Mouse (Mus musculus) small intestine, adult 2 months (tissue): Measurements from ENCODE around the gene Vmn1r202. TPM values are rescaled to one million over a fixed set of nuclear protein-coding genes. Genes with fewer than 3 reads are reported as not detected.
"Not testable (repeated sequence)": the region's sequence is repeated elsewhere in the genome, so short reads cannot be mapped to it uniquely, and the experiment has no call there.

Experiments used
- H3K27ac ChIP-seq: fragments of 200-500 bp; 2 replicates; pipeline ENCODE4 v1.5.1; 2012; ENCODE audit warnings: low read depth, low read length, control low read depth, inconsistent platforms; ENCODE audit not compliant: insufficient read depth
- H3K27me3 ChIP-seq: fragments of 200-500 bp; 2 replicates; pipeline ENCODE4 v1.6.1; 2012; ENCODE audit warnings: mild to moderate bottlenecking, moderate library complexity, low read length, inconsistent platforms; ENCODE audit not compliant: control insufficient read depth, insufficient read depth
- H3K36me3 ChIP-seq: fragments of 200-500 bp; 2 replicates; pipeline ENCODE4 v1.6.1; 2012; ENCODE audit warnings: mild to moderate bottlenecking, low read length, control low read depth, inconsistent platforms; ENCODE audit not compliant: control insufficient read depth, insufficient read depth
- H3K4me1 ChIP-seq: fragments of 200-500 bp; 2 replicates; pipeline ENCODE4 v1.6.1; 2012; ENCODE audit warnings: low read length, inconsistent platforms, mixed read lengths; ENCODE audit not compliant: control insufficient read depth, insufficient read depth, insufficient read length
- H3K4me3 ChIP-seq: fragments of 200-500 bp; 2 replicates; pipeline ENCODE4 v1.5.1; 2012; ENCODE audit warnings: low read depth, mild to moderate bottlenecking, control low read depth, inconsistent platforms, low read length, moderate library complexity
- CTCF ChIP-seq: fragments of 200-500 bp; IDR thresholded peaks from 2 replicates; pipeline ENCODE4 v1.5.1; 2012; ENCODE audit warnings: low read depth, mild to moderate bottlenecking, control low read depth, inconsistent platforms, low read length, moderate library complexity, mixed read lengths; ENCODE audit not compliant: insufficient replicate concordance, insufficient read length; ENCODE audit errors: extremely low read depth
- POLR2A ChIP-seq: fragments of 200-500 bp; IDR thresholded peaks from 2 replicates; pipeline ENCODE4 v1.6.1; 2012; ENCODE audit warnings: low read depth, mild to moderate bottlenecking, control low read depth, inconsistent platforms, low read length, moderate library complexity
- WGBS: fragments of 180-500 bp; shearing (Covaris S2); methylation state at CpG from one replicate; pipeline ENCODE4 v1.1.7; 2018; 5-methylcytosine and 5-hydroxymethylcytosine counted together
- polyA plus RNA-seq: library from polyadenylated mRNA; depleted of rRNA; stranded (reverse); fragments of >200 nt; gene quantifications from 2 replicates; pipeline ENCODE4 v1.2.3, GENCODE M21; 2012; rRNA removed

Vmn1r202 gene
- polyA plus RNA-seq = not detected in 2 replicates

GRCm38 (mm10) chr13:22505281-22505680 lies at the start of gene Vmn1r202:
Gene Vmn1r202 (minus strand): TSS chr13:22505381.
- no peaks in the 10 kb centered on the region for H3K4me1 ChIP-seq
- TF ChIP-seq POLR2A (no peak), CTCF (no peak)
- no peaks in the 10 kb centered on the region for H3K27me3 ChIP-seq
- H3K4me3 ChIP-seq = no peak within 1 kb of the TSS
- H3K36me3 ChIP-seq = no peaks in the 10 kb centered on the region
- H3K27ac ChIP-seq = no peak within 1 kb of the TSS

GRCm38 (mm10) chr13:22552898-22553297 lies 47.7 kb upstream of the Vmn1r202 start, which contains the start of gene Vmn1r204:
Gene Vmn1r204 (plus strand): TSS chr13:22553198.
- H3K36me3 ChIP-seq, H3K27me3 ChIP-seq, H3K27ac ChIP-seq, H3K4me1 ChIP-seq, H3K4me3 ChIP-seq: not testable (repeated sequence)
- WGBS = 59% methylated on average over 1 of the region's 1 CpGs

DNA sequence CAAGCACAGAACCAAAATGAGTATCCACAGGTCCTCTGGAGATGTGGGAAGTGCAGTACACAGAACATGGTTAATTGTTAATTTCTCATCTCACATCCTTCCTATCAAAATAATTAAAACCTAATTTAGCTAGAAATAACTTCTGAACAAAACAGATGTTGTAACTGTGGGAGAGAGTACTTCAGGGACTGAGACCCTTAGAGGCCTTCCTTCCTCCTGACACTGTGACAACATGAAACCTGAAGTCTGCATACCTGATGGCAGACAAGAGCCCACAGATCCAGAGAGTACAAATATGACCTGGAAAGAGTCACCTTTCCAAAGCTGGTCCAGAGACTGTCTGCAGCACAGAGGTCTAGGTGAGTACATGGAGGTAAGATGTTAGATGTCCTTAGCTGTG lies 12.6 kb upstream of the Vmn1r202 start, which contains the start of gene Vmn1r203:
TSS of gene Vmn1r203 (plus strand) at position 301 of the 400 bp plus-strand sequence.
- H3K36me3 ChIP-seq = no peaks in the 10 kb centered on the region
- H3K4me3 ChIP-seq = no peak within 1 kb of the TSS
- no peak within 1 kb of the TSS for H3K27ac ChIP-seq
- no peak for TF ChIP-seq CTCF
- TF ChIP-seq POLR2A = no peak
- H3K27me3 ChIP-seq = no peaks in the 10 kb centered on the region
- no peaks in the 10 kb centered on the region for H3K4me1 ChIP-seq

DNA sequence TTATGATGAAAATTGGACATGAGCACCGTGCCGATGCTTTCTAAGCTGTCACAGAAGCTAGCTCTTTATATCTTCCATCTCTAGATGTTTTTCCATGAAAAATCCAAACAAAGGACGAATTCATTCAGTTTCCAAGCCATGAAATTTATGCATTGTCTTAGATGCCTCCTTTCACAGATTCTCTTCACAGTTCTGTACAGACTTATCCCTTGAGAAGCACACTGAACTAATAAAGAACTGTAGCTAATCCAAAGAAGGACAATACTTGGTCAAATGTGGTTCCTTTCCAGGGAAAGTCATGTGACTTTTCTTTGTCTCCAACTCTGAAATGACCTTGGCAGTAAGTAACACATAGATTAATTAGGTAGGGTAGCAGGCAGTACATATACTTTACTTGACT lies 2.8 kb downstream of the Vmn1r202 start:
- 60% methylated on average over 3 of the region's 3 CpGs for WGBS
- TF ChIP-seq CTCF (no peak), POLR2A (no peak)
- Histone ChIP-seq H3K36me3 (no peaks in the 10 kb centered on the region), H3K4me3 (no peak overlapping the region), H3K4me1 (no peaks in the 10 kb centered on the region), H3K27ac (no peak overlapping the region), H3K27me3 (no peaks in the 10 kb centered on the region)

- H3K27ac ChIP-seq = no peak within 1 kb of the TSS
- TF ChIP-seq CTCF = no peak
- no peak for TF ChIP-seq POLR2A
- no peak within 1 kb of the TSS for H3K4me3 ChIP-seq
- H3K27me3 ChIP-seq = no peaks in the 10 kb centered on the region
- H3K4me1 ChIP-seq = no peaks in the 10 kb centered on the region
- WGBS = 53% methylated on average over 1 of the region's 1 CpGs
- no peaks in the 10 kb centered on the region for H3K36me3 ChIP-seq
These were observed 33.6 kb downstream of the Vmn1r202 start, which contains the start of gene Vmn1r201 for GRCm38 (mm10) chr13:22471623-22472022. Gene Vmn1r201 (plus strand): TSS chr13:22471923.

- Histone ChIP-seq H3K4me3 (no peak overlapping the region), H3K4me1 (no peaks in the 10 kb centered on the region), H3K27me3 (no peaks in the 10 kb centered on the region), H3K36me3 (no peaks in the 10 kb centered on the region), H3K27ac (no peak overlapping the region)
- TF ChIP-seq POLR2A (no peak), CTCF (no peak)
These were observed 50.0 kb downstream of the Vmn1r202 start for GRCm38 (mm10) chr13:22455145-22455544.

Other genes with a start within 250 kb of the Vmn1r202 start
- gene Vmn1r195, start 234.9 kb downstream of the Vmn1r202 start, polyA plus RNA-seq = not detected in 2 replicates
- gene Vmn1r196, start 215.5 kb downstream of the Vmn1r202 start, polyA plus RNA-seq = not detected in 2 replicates
- not detected in 2 replicates for gene Vmn1r197, start 180.8 kb downstream of the Vmn1r202 start, polyA plus RNA-seq
- gene Vmn1r198, start 155.0 kb downstream of the Vmn1r202 start, polyA plus RNA-seq = not detected in 2 replicates
- not detected in 2 replicates for gene Vmn1r199, start 125.6 kb downstream of the Vmn1r202 start, polyA plus RNA-seq
- not detected in 2 replicates for gene Vmn1r200, start 115.0 kb downstream of the Vmn1r202 start, polyA plus RNA-seq
- not detected in 2 replicates for gene Vmn1r201, start 33.5 kb downstream of the Vmn1r202 start, polyA plus RNA-seq
- gene Vmn1r203, start 12.7 kb upstream of the Vmn1r202 start, polyA plus RNA-seq = not detected in 2 replicates
- gene Vmn1r204, start 47.8 kb upstream of the Vmn1r202 start, polyA plus RNA-seq = not detected in 2 replicates
- not detected in 2 replicates for gene Vmn1r205, start 87.6 kb upstream of the Vmn1r202 start, polyA plus RNA-seq
- not detected in 2 replicates for gene Vmn1r206, start 118.9 kb upstream of the Vmn1r202 start, polyA plus RNA-seq
- not detected in 2 replicates for gene Vmn1r207-ps, start 224.2 kb upstream of the Vmn1r202 start, polyA plus RNA-seq